Mouse (Mus musculus) heart, postnatal 4 days (tissue): ENCODE results near the gene Fgfrl1. TPM values are rescaled to one million over a fixed set of nuclear protein-coding genes. Genes with fewer than 3 reads are reported as not detected.

Experiments
- DNase-seq: peaks from one replicate; pipeline ENCODE4 v3.0.0; 2021
- total RNA-seq, 2 experiments: library from RNA; stranded (reverse); gene quantifications; 2 replicates each; pipeline ENCODE4 v1.2.3; 2021

Gene Fgfrl1
- total RNA-seq: 10 to 100 TPM; 24.7 to 27.0 TPM

- DNase-seq: peak; percentile 74
Measured at GRCm38 (mm10) chr5:108692271-108692670, at the start of gene Fgfrl1. Gene Fgfrl1, plus strand, starts transcription at chr5:108692382.

- DNase-seq: no peak
Measured at GRCm38 (mm10) chr5:108643674-108644073, 48.5 kb upstream of the Fgfrl1 start.

DNA sequence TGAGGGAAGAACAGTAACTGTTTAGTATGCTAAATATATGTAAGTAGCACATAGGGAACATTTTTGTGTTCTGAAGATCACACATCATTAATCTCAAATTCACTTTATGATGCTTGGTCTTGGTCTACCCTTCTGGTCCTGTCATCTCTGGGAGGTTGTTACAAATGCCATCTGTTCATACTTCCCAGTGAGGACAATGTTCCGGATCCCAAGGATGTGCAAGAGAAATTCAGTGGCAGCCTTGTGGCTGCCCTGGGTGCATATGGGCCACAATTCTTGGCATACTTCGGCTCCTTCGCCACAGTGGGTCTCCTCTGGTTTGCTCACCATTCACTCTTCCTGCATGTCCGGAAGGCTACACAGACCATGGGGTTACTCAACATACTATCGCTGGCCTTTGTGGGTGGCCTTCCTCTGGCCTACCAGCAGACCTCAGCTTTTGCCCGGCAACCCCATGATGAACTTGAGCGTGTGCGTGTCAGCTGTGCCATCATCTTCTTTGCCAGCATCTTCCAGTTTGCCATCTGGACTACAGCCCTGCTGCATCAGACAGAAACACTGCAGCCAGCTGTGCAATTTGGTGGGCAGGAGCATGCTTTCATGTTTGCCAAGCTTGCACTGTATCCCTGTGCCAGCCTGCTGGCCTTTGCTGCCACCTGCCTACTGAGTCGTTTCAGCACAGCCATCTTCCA, 46.4 kb upstream of the Fgfrl1 start:
- no peak for DNase-seq

DNA sequence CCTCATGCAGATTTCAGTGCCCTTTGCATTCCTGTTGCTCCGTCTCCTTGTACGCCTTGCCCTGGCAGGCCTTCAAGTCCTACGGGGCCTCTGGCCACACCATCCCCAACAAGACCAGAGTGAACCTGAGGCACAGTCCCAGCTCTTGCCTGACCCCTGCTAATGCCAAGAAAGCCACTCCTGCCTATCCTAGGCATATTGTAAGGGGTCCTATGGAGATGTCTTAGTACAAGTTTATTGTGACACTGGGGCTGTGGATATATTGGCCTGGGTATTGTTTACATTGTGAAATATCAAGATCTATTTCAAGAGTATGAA, 45.9 kb upstream of the Fgfrl1 start:
- DNase-seq: no peak

GRCm38 (mm10) chr5:108647311-108647710, 44.9 kb upstream of the Fgfrl1 start:
- no peak for DNase-seq

DNA sequence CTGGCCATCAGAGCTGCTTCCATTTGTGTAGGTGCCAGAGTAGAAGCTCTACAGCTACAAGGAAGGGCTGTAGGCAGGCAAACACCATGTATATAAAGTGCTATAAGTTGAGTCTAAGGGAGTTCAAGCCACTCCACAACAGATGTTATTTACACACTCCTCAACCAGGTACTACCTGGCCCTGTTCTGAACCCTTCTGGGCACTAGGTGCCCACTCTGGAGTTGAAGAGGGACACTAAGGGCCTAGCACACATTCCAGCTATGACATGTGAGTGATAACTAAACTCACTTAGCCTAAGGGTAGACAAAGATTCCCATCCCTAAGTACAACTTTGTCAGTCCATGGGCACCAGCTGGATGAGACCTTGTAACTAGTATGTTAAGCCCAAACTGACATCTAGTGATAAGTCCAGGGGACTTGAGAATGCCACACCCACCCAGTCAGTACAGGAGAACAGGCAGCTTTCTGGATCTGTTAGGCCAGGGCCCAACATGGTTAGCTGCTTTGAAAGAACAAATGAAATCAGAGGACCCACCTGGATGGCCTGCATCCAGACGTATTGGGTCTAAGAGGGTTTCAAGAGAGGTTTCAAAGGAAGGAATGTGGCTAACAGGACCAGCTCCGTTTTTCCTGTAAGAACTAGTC, 44.2 kb upstream of the Fgfrl1 start:
- DNase-seq: no peak

GRCm38 (mm10) chr5:108648937-108649576, 43.1 kb upstream of the Fgfrl1 start:
- DNase-seq: no peak

DNA sequence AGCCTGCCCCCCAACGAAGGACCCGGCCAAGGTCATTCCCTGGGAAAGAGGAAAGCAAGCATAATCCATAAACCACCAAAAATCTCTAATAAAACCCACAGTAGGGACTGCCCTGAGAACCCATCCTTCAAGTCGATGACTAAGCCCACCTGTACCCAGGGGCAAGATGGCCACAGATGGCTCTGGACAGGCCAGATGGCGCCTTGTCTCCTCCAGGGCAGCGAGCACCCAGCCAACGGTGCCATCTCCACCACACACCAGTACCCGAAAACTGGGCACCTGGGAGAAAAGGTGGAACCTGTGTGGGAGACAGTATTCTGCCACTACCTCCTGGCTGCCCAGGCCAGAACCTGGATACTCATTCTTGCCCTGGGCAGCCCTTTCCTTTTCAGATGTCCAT, 41.8 kb upstream of the Fgfrl1 start:
- no peak for DNase-seq

- DNase-seq: no peak
Measured at GRCm38 (mm10) chr5:108651136-108651720, 41.0 kb upstream of the Fgfrl1 start.

- DNase-seq: peak; percentile 41
Measured at GRCm38 (mm10) chr5:108651823-108652222, 40.4 kb upstream of the Fgfrl1 start.

DNA sequence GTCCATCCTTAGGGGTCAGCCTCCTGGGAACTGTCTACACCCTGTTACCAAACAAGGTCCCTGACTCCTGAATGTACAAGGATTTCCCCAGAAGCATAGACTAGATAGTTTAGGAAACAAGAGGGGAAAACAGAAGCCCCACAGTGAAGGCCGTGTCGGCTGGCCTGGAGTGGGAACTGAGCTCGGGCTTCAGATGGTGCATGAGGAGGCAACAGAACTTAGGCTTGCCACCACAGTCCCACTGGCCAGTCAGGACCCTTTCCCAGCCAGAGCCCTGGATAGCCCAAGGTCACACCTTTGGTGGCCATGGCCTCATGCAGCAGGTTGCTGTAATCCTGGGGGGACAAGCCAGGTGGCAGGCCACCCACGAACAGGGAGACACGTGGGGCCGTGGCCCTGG, 38.8 kb upstream of the Fgfrl1 start:
- no peak for DNase-seq

- DNase-seq: no peak
Measured at GRCm38 (mm10) chr5:108654444-108654990, 37.7 kb upstream of the Fgfrl1 start.

DNA sequence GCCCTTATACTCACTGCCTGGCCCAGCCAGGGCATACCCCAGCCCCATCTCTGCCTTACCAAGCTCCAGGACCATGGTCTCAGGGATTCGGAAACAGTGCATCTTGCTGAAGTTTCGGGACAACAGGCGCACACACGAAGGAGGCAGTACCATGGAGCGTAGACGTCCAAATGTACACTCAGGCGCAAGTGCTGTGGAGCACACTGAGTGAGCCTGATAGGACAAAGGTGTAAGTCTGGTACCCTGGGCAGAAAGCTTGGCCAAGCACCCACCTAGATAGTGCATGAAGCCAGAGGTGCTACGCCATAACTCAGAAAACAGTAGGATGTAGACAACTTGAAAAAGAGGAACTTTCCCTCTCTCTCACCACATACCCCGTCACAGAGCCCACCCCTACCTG, 36.8 kb upstream of the Fgfrl1 start:
- DNase-seq: no peak

GRCm38 (mm10) chr5:108655891-108656650, 36.1 kb upstream of the Fgfrl1 start:
- DNase-seq: no peak

DNA sequence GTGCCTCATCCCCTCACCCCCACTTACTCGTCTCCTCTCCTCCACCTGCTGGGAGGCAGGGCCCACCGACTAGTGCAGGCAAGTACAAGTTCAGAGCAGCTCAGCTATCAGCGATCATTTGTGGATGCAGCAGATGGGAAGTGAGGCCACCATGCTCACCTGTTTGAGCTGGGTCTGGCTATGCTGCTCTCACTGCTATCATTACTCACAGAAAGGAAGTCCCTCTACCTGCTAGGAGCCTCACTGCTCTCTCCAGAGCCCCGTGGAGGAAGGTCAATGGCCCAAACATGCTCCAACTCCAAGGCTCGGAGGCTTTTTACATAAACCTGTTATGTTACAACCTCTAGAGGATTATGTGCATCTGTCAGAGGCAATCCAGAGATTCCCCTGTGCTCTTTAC, 34.8 kb upstream of the Fgfrl1 start:
- no peak for DNase-seq

DNA sequence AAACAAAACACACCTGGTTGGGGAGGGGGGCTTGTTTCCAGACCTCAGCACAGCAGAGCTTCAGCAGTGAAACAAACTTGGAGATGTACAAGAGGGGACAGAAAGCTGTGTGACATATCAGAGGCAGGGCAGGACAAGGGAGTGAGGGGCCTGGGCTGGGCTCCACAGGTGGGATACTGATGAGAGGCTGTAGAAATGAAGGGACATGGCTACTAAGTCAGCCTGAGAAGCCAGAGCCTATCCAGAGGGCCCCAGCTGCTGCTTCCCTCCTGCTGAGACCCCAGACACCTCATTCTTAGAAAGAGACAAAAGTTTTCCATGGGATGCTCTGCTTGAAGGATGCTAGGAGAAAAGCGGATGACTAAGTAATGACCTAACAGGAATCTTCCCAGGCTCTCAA, 33.6 kb upstream of the Fgfrl1 start:
- DNase-seq: no peak

GRCm38 (mm10) chr5:108659698-108660631, 32.2 kb upstream of the Fgfrl1 start, which contains the start of gene Idua:
Gene Idua, plus strand, starts transcription at chr5:108660331.
- DNase-seq: peak; percentile 24

- peak; percentile 95 for DNase-seq
Measured at GRCm38 (mm10) chr5:108660632-108661268, 31.4 kb upstream of the Fgfrl1 start.

DNA sequence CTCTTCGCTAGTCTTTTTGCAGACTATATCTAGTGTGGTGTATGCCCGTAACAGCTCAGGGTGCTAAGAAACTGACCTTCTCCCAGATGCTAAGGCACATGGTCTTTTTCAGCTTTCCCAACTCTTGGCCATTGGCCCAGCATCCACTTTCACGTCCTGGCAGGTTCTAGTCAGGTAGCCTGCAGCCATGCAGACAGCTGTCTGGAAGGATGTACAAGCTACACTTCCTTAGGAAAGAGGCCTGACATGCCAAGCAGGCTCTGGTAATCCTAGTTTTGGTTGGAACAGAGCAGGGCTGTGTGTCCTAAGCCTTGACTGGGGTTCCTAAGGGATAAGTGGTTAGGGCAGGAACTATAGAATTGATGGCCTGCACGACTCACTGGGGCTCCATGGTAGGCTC, 29.4 kb upstream of the Fgfrl1 start:
- no peak for DNase-seq

DNA sequence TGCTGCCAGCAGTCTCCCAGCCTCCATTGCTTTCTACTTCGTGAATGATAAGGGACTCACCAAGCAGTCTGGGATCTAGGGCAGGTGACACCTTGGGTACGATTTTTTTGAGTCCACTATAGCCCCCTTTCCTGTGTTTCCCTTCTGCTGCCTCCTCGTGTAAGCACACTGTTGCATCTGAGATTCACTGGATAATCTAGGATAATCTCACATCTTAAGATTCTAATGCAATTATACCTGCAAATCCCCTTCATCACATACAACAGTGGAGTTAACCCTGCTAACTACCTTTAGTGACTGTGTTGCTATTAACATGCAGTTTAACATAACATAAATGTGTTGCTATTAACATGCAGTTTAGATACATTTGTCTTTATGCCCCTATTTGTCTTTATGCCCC, 27.1 kb upstream of the Fgfrl1 start:
- no peak for DNase-seq

DNA sequence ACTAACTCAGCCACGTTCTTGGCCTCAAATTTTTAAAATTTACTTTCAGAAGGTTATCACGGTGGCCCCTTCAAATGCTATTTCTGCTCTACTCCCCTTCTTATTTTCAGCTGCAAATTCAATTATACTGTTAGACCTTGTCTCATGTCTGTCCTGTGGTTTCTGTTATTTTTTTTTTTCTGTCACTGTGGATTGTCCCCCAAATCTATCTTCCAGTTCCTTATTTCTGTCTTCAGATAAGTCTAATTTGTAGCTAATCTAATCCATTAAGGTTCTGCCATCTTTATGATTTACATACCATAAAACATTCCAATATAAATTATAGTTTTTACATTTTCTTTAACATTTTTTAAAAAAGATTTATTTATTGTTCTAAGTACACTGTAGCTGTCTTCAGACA, 24.8 kb upstream of the Fgfrl1 start:
- no peak for DNase-seq
